Mouse (Mus musculus) embryonic stem cell, embryonic (primary cell): ENCODE measurements around the gene Atpif1.

Experiments
- CTCF ChIA-PET, 4 experiments: fragments of 300-600 bp in 2 of 4; fragments of 350-600 bp in 2 of 4; sonication (Branson Sonifier 250); formaldehyde crosslinking; loops; one replicate each; lab custom pipeline; 2022; ENCODE audit warnings: inconsistent platforms in 2 of 4; lab: Charles Lee
- POLR2A ChIA-PET, 4 experiments: fragments of 300-600 bp in 2 of 4; fragments of 350-600 bp in 2 of 4; sonication (Branson Sonifier 250); formaldehyde crosslinking; loops; one replicate each; lab custom pipeline; 2022; ENCODE audit warnings: antibody characterized with exemption in 4 of 4, inconsistent platforms in 1 of 4; lab: Charles Lee

The Atpif1 gene

DNA sequence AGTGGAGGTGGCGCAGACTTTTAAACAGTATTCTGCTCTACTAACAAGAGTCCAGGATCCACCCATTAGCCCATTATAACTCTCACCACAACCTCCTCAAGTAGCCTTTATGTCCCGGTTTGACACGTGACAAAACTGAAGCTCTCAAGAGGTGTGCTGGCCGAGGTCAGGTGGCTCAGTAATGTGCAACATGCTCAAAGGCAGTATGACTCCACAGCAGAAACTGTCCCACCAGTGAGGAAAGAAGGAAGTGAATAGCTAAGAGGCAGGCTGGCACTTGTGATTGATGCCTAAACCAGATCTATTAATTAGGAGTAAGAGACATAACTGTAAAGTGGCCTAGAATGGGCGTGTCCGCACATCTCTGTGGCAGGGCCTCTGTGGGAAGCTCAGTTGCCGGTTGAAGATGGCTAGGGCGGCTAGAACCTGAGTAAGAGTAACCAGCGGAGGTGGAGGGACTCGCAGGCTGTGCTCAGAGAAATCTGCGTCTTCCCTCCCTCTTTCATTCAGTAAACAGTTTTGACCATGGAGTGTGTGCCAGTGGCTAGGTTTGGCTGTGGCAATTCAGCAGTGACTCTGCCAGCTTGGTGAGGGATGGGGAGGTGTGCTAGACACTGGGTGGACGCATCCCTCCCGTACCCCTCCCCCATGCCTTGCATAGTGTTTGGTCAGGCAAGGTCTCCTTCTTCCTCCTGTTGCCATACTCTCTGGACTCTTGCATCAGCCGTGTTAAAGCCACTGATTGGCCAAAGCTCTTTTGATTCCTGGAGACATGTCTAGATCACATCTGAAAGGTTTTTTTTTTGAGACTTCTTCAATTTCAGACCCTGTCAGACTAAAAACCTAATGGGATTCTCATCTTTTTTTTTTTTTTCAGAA lies 19.8 kb downstream of the Atpif1 start:
- CTCF ChIA-PET, result interaction anchor here (0.5 to 4.0 kb wide), 45 partner anchors 8 to 839 kb away, joined by 3 to 43 read pairs (median 4); partner anchors contain the start of gene Med18 (in 3 of the 4)
- POLR2A ChIA-PET, result interaction anchor here (0.5 to 35.1 kb wide), 190 partner anchors 0 to 1854 kb away, joined by 3 to 1071 read pairs (median 5); partner anchors contain the start of genes Med18 (in 3 of the 4), Rab42 (in 3 of the 4), Taf12 (in 3 of the 4) and Atpif1 (in 2 of the 4)

DNA sequence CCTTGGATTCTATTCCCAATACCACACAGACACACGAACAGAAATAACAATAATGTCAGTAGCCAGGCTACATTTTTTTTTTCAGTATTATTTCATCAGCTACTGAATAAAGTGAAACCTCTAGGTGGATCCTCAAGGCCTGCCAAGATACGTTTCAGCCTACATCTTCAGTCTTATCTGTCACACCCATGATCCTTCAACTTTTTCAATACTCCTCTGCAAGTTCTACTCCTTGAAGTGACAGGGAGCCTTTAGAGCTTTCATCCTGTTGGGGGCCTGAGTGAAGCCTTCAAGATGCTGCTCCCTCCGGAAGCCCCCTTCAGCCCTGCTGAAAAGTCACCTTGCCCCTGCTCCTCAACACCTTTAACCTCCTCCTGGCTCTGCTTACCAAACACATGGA lies 21.4 kb downstream of the Atpif1 start:
- POLR2A ChIA-PET, result interaction anchor here in 3 of 4 experiments (0.7 to 35.1 kb wide), 25 partner anchors 1 to 436 kb away, joined by 3 to 1071 read pairs (median 39); partner anchors contain the start of genes Atpif1 (in 2 of the 3), Dnajc8 (in 2 of the 3), Med18 (in 2 of the 3) and Rcc1 (in 2 of the 3)

DNA sequence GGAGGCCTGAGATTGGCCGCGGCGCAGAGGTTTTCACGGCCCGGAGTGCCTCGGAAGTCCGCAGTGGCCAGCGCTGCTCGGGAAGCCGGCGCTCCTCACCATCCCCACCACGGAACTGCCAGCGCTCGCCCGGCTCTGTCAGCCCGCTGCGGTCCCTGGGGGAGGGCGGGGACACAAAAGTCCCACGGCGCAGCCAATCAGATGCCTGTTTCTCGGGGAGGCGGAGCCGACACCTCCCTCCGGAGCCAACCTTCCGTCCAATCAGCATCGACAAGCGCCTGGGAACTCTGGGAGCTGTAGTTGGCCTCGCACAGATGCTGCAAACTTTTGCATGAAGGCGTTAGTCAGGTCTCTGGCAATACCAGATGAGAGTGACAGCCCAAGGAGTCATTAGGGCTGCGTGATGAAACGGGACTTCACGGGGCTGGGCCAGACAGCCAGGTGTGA lies 23.1 kb downstream of the Atpif1 start, which contains the start of gene Sesn2:
TSS of gene Sesn2 (minus strand) at position 150 of the 447 bp plus-strand sequence.
- POLR2A ChIA-PET, result interaction anchor here (0.6 to 35.1 kb wide), 115 partner anchors 3 to 1990 kb away, joined by 3 to 1071 read pairs (median 5); partner anchors contain the start of genes Atpif1 (in 2 of the 4), Med18 (in 2 of the 4), Taf12 (in 2 of the 4) and Dnajc8 (in 1 of the 4)
- CTCF ChIA-PET, result interaction anchor here in 1 of 4 experiments (0.6 to 1.6 kb wide), 4 partner anchors 11 to 313 kb away, joined by 3 to 5 read pairs (median 3); no protein-coding TSS in a partner anchor

More for the DNA sequence above, 21.4 kb downstream of the Atpif1 start:
- CTCF ChIA-PET, result interaction anchor here in 3 of 4 experiments (0.7 to 1.9 kb wide), 4 partner anchors 14 to 49 kb away, joined by 3 to 9 read pairs (median 4); partner anchors contain the start of gene Med18 (in 1 of the 3)

DNA sequence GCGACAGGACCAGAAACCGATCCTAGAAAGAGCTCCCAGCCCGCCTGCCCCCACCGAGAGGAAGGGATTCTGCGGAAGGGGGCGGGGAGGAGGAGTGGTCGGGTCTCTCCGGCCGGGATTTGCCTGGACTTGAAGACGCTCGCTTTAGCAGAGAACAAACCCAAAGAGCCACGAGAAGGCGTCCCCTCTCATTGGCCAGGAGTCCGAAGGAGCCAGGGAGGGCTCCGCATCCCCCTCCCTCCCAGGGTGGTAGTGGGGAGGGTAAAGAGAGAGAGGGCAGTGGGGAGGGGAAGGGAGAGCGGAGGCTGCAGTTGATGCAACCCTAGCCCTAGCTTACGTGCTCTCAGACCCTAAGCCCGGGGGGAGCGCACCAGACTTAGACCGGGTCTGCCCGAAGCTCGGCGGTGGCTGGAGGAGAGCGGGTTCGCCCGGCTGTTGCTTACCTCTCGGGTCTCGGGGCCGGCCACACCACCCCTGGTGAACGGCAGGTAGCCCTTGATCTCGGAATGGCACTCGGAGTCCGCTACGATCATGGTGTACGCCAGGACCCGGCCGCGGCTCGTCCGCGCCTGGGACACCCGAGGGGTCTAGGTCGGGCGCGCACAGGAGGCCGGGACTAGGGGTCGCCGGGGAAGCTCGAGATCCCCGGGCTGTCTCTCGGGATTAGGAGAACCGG lies 23.7 kb downstream of the Atpif1 start:
- ChIA-PET POLR2A (interaction anchor here (0.5 to 35.1 kb wide), 123 partner anchors 4 to 1989 kb away, joined by 3 to 1071 read pairs (median 5); partner anchors contain the start of genes Med18 (in 3 of the 4), Atpif1 (in 2 of the 4), Rcc1 (in 2 of the 4) and Taf12 (in 2 of the 4)), CTCF (interaction anchor here in 3 of 4 experiments (0.6 to 1.6 kb wide), 6 partner anchors 12 to 314 kb away, joined by 3 to 9 read pairs (median 3); partner anchors contain the start of gene Med18 (in 1 of the 3))

DNA sequence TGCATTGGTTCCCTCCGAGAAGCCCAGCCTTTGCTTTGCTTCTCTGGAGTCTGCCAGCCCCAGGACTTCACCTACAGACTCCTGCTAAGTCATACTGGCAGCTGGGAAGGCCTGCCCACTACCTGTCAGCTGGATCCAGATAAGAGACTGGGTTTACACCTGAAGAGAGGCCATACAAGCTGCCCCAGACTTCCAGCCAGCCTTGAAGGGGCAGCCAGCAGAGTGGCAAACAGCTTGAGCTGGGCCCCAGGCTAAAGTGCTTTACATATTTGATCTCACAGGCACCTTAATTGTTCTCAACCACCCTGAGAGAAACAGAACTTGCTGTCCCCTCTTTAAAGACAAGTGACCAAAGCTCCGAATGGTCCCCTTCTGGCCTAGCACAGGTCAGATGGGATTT lies 26.2 kb downstream of the Atpif1 start:
- CTCF ChIA-PET, result interaction anchor here in 1 of 4 experiments (1.2 kb wide), 1 partner anchor 95 kb away, joined by 3 read pairs; no protein-coding TSS in a partner anchor
- POLR2A ChIA-PET, result interaction anchor here (0.6 to 35.1 kb wide), 24 partner anchors 5 to 234 kb away, joined by 3 to 1071 read pairs (median 6); partner anchors contain the start of genes Atpif1 (in 2 of the 4), Sesn2 (in 2 of the 4), Dnajc8 (in 1 of the 4) and Ptafr (in 1 of the 4)

DNA sequence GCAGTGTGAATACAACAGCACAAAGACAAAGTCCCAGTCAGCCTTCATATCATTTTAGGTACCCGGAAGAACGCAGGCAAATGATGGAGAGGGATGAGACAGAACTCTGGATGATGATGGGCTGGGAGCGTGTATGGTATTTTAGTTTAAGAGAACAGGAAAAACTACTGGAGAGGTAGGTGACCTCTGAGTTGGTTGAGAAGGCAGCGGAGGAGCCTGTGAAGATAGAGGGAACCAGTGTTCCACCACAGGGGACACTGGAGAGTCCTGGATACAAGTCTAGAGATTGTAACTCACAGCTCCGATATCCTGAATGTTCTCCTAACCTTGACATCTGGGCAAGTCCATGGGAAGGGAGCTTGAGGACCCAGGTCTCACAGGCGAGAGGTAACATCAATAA lies 27.2 kb downstream of the Atpif1 start:
- POLR2A ChIA-PET, result interaction anchor here in 3 of 4 experiments (0.6 to 35.1 kb wide), 43 partner anchors 5 to 416 kb away, joined by 3 to 1071 read pairs (median 6); partner anchors contain the start of genes Sesn2 (in 2 of the 3), Atpif1 (in 1 of the 3), Dnajc8 (in 1 of the 3) and Fam76a (in 1 of the 3)
- CTCF ChIA-PET, result interaction anchor here in 3 of 4 experiments (1.0 to 2.0 kb wide), 5 partner anchors 9 to 94 kb away, joined by 3 to 9 read pairs (median 5); no protein-coding TSS in a partner anchor

DNA sequence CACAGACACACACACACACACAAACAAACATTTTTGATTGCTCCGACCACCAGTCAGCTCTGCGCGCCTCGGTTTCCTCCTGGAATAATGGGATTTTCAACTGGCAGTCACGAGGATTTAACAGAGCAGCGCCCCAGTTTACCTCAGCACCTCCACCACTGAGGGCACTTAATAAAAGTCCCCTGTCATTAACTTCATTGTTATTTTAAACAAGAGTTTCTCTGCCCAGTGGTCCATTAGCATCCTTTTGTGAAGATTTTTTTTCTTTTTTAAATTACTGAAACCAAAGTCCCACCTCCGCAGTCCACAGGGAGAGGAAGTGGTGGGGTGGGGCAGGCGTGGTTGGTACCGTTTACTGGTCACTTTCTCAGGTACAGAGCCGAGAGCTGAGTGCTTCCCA lies 27.7 kb downstream of the Atpif1 start:
- ChIA-PET CTCF (interaction anchor here in 3 of 4 experiments (1.0 to 2.0 kb wide), 7 partner anchors 9 to 94 kb away, joined by 3 to 9 read pairs (median 3); no protein-coding TSS in a partner anchor), POLR2A (interaction anchor here in 3 of 4 experiments (0.6 to 35.1 kb wide), 62 partner anchors 4 to 429 kb away, joined by 3 to 1071 read pairs (median 4); partner anchors contain the start of genes Atpif1 (in 2 of the 3), Dnajc8 (in 2 of the 3), Med18 (in 2 of the 3) and Sesn2 (in 2 of the 3))

DNA sequence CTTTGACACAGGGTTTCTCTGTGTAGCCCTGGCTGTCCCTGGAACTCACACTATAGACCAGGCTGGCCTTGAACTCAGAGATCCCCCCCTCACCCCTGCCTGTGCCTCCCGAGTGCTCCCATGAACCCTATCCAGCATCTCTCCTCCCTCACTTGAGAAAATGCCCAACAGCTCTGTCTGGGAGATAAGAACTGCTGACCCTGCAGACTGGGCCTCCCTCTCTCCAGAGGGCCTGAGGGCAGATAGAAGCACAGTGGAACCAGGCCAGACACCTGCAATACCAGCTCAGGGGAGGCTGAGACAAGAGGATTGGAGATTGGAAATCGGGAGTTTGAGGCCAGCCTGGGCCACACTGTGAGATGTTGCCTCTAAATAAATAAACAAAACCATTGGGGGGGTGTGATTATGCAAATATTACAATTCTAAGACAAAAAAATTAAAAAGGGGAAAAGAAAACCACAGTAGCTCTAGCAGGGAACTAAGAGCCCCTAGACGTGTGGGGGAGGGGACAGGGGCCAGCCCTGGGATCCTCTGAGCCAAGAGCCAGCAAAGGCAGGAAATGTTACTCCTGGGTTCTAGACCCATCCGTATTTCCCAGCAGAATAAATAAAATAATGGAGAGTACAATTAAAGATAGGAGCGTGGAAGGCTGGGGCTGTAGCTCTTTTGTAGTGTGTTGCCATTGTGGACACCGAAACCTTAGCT lies 28.3 kb downstream of the Atpif1 start:
- POLR2A ChIA-PET, result interaction anchor here in 3 of 4 experiments (0.6 to 35.1 kb wide), 62 partner anchors 4 to 428 kb away, joined by 3 to 1071 read pairs (median 4); partner anchors contain the start of genes Atpif1 (in 2 of the 3), Med18 (in 2 of the 3), Ppp1r8 (in 2 of the 3) and Sesn2 (in 2 of the 3)

DNA sequence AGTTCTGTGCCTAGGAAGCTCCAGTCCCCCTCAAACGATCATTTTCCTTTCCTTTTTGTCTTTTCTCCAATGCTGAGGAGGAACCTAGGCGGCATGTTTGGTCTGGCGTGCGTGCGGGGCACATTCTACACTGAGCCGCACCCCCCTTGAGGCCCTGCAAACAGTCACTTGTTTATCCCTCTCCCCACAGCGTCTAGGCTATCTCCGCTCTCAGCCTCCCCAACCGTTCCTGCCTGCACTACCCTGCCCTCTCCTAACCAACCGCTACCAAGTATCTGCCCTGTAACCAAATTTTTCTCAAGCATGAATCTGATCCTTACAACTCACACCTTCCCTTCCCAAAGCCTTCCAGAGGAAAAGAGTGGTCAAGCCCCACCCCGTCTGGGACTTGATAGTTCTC lies 30.1 kb downstream of the Atpif1 start:
- CTCF ChIA-PET, result interaction anchor here in 3 of 4 experiments (0.6 to 6.6 kb wide), 4 partner anchors 10 to 51 kb away, joined by 4 to 38 read pairs (median 8); no protein-coding TSS in a partner anchor
- POLR2A ChIA-PET, result interaction anchor here in 3 of 4 experiments (0.6 to 35.1 kb wide), 20 partner anchors 2 to 275 kb away, joined by 3 to 1071 read pairs (median 5); partner anchors contain the start of genes Sesn2 (in 2 of the 3) and Med18 (in 1 of the 3)

More for the DNA sequence above, 28.3 kb downstream of the Atpif1 start:
- CTCF ChIA-PET, result interaction anchor here in 3 of 4 experiments (1.0 to 2.0 kb wide), 6 partner anchors 10 to 52 kb away, joined by 3 to 9 read pairs (median 4); no protein-coding TSS in a partner anchor

DNA sequence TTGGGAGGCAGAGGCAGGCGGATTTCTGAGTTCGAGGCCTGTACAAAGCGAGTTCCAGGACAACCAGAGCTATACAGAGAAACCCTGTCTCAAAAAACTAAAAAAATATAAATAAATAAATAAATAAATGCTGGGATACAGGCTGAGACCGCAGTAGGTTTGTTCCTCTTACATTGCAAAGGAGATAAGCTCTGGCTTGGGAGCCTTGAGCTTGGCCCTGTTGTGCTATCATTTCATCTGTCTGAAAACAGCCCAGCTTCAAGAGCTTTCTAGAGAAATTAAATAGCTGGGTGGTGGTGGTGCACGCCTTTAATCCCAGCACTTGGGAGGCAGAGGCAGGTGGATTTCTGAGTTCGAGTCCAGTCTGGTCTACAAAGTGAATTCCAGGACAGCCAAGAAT lies 31.8 kb downstream of the Atpif1 start:
- ChIA-PET POLR2A (interaction anchor here in 3 of 4 experiments (0.6 to 35.1 kb wide), 20 partner anchors 0 to 232 kb away, joined by 3 to 1071 read pairs (median 5); partner anchors contain the start of genes Sesn2 (in 3 of the 3) and Atpif1 (in 1 of the 3)), CTCF (interaction anchor here in 3 of 4 experiments (0.8 to 6.6 kb wide), 5 partner anchors 13 to 29 kb away, joined by 3 to 38 read pairs (median 5); no protein-coding TSS in a partner anchor)

DNA sequence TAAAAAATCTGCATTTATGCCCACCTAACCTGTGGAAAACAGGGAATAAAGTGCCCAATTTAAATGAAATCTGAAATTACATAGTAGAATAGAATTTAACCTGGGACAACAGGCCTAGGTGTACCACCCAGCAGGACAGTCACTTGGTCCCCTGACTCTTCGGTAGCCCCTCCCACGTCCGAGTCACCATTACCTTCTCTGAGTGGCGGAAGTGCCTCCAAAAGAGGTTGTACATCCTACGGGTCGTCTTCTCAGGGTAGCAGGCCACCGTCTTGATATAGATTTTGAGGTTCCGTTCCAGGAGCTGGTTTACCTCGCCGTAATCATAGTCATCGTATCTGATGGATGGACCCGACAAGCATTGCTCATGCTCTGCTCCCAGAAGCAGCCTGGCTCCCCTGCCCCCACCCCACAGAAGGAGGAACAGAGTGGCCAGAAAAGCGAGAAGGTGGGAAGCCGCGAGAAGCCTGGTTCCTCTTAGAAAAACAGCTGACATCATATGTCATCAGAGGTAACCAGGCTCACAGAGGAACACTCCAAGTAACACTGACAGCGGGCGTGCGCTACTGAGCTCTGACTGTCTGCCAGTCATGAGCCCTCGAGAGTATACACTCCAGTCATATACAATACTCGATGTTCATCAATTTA lies 39.1 kb downstream of the Atpif1 start:
- POLR2A ChIA-PET, result interaction anchor here in 3 of 4 experiments (0.6 to 35.1 kb wide), 12 partner anchors 8 to 637 kb away, joined by 3 to 1071 read pairs (median 4); partner anchors contain the start of gene Sesn2 (in 3 of the 3)
- CTCF ChIA-PET, result no interaction called here

DNA sequence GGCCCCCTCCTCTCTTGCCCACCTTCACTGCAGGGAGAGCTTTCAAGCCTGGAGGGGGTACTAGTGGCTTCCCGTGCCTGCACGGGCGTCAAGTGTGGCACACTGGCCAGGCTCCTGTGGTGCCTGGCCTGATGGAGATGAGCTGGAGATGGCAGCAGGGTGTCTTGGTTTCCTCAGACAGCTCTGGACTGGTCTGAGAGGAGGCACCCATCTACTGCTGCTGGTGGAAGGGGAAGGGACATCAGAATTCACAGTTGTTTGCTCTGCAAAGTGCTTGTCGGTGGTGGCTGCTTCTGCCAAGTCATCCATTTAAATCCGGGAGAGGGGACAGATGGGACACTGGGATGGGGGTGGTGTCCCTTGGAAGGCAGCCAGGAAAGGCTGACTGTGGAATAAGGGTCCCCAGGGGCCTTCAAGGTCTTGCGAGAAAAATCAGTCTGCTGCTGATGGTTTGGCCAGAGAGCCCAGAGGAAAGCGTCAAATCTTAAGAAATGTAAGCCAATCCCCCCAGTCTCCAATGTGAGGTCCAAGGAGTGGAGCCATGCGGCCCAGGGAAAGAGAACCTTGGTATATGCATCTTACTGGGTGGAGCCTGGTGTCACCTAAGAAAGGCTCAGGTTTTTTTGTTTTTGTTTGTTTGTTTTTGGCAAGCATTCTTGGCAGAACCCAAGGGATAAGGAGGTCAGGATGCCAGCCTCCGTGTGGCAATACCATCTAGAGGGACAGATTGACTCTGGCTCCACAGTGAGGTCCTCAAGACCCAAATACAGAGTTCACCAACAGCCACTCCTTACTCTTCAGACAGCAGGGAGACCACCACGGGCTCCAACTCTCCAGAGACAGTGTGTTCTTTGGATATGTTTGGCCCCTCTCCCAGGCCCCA lies 41.0 kb downstream of the Atpif1 start:
- ChIA-PET CTCF (interaction anchor here in 1 of 4 experiments (0.5 kb wide), 1 partner anchor 161 kb away, joined by 4 read pairs; no protein-coding TSS in a partner anchor), POLR2A (interaction anchor here (0.6 to 35.1 kb wide), 16 partner anchors 10 to 1832 kb away, joined by 3 to 1071 read pairs (median 4); partner anchors contain the start of genes Sesn2 (in 3 of the 4) and Atpif1 (in 1 of the 4))

DNA sequence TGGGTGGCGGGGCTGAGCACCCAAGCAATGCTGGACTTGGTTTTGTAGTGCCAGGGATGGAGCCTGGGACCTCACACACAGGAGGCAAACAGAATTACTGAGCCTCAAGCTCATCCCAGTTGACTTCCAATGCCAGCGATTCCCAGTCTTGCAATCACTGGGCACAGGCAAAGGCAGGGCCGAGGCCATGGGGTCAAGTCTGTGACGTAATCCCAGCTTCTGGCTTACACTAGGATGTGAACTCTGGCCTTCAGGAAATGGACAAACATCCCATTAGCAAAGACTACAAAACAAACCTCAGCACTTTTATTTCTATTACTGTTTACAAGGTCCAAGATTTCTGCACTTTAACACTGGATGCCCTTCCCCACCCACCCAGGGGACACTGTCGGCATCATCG lies 41.7 kb downstream of the Atpif1 start:
- CTCF ChIA-PET, result no interaction called here
- POLR2A ChIA-PET, result interaction anchor here (0.5 to 35.1 kb wide), 13 partner anchors 11 to 1832 kb away, joined by 3 to 1071 read pairs (median 5); partner anchors contain the start of gene Sesn2 (in 3 of the 4)

DNA sequence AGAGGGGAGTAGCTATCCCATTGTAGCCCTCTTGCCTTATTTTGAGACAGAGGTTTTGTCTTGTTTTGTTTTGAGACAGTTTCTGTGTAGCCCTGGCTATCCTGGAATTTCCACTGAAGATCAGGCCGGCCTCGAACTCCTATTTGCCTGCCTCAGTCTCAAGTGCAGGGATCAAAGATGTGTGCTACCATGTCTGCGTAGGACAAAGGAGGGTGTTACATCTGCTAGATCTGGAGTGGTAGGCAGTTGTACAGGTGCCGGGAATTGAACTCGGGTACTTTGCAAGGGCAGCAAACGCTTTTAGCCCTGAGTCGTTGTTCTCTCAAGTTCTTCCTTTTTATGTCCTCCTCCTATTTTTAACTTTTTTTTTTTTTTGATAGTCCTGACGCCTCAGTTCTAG lies 42.4 kb downstream of the Atpif1 start:
- POLR2A ChIA-PET, result interaction anchor here (0.7 to 35.1 kb wide), 19 partner anchors 8 to 179 kb away, joined by 3 to 1071 read pairs (median 4); partner anchors contain the start of gene Sesn2 (in 3 of the 4)
- CTCF ChIA-PET, result no interaction called here
